Mouse (Mus musculus): ENCODE results near the gene Klrc1. TPM values are rescaled to one million over a fixed set of nuclear protein-coding genes. Genes with fewer than 3 reads are reported as not detected.

Gene Klrc1
- polyA plus RNA-seq (2012; rRNA removed; ENCODE audit: low replicate concordance) = not detected in 2 replicates

DNA sequence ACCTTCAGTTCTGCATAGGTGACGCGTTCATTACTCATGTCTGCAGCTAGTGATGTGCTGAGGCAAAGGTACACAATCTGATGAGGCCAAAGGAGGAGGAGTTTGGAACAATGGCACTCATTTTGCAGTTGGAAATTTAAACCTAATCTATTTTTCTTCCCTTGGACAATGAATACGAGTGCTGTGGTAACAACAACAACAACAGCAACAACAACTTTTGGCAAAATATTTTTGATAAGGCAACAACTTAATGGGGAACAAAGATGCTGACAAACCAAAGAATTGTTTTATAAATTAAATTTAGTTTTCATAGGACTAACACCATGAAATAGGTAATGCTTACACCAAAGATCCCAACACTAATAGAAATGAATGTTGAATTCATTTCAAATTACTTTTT is at the start of gene Klrc1:
TSS of gene Klrc1 (minus strand) at position 101 of the 400 bp plus-strand sequence.

DNA sequence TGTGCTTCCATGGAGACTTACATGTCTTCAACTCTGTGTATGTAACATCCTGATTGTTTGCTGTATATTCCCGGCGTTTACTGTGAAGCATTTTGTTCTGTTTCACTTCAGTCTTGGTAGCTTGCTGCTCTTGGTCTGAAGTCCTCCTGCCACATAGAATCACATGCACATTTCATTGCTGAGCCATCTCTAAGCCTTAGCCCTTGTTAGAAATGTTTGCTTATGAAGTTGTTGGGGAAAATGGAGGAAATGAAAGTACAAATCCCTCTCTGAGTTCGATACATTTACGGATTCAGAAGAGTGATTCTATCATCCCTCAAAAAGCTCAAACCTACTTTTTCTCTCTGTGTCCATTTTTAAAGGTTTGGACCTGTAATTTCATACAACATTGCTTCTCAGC is 38.3 kb upstream of the Klrc1 start, which contains the start of gene Klri1:
TSS of gene Klri1 (minus strand) at position 101 of the 400 bp plus-strand sequence.

DNA sequence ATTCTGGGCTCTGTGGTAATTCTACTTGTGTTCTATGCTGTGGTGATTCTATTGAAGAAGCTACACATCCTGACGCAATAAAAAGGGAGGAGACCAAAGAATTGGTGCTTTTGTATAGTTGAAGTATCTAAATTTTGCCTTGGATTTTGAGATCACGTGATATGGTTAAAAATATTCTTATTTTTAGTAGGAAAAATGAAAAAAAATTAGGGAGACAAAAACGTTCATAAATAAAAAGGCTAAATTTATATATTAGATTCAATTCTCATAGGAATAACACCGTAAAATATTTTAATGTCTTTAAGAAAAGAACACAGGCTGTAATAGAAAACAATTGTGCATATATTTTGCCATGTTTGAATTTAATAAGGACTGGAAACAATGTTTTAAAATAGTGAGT is 18.2 kb downstream of the Klrc1 start, which contains the start of gene Klrc2:
TSS of gene Klrc2 (minus strand) at position 101 of the 400 bp plus-strand sequence.

DNA sequence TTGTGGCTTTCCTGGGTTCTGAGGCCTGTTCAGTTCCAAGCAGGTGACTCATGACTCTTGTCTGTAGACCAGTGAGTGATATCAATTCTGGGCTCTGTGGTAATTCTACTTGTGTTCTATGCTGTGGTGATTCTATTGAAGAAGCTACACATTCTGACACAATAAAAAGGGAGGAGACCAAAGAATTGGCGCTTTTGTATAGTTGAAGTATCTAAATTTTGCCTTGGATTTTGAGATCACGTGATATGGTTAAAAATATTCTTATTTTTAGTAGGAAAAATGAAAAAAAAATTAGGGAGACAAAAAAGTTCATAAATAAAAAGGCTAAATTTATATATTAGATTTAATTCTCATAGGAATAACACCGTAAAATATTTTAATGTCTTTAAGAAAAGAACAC is 35.5 kb downstream of the Klrc1 start, which contains the start of gene Klrc3:
TSS of gene Klrc3 (minus strand) at position 101 of the 400 bp plus-strand sequence.

DNA sequence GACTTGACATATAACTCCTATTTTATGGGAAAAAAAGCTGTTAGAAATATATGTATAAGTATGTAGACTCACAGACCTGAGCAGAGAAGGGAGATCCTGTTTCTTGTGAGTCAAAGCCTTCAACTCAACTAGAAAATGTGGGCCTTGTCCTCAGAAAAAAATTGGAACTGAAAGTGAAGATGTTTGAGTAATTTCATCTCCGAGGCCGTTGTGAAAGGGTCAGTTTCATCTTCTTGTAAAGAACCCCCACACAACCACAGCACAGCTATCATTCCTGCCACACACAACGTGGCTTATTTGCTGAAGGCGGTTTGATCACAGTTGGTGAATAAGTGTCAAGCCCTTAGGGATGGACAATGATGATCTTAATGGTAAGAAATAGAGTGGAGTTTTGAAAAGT is 55.0 kb downstream of the Klrc1 start, which contains the start of gene Klrk1:
TSS of gene Klrk1 (minus strand) at position 130 of the 400 bp plus-strand sequence.

Other genes with a start within 250 kb of the Klrc1 start
- gene Clec1a, start 227.0 kb downstream of the Klrc1 start, polyA plus RNA-seq (2012; rRNA removed; ENCODE audit: low replicate concordance) = 0.14 and 0.46 TPM in 2 replicates
- not detected in 2 replicates for gene Olr1, start 171.8 kb downstream of the Klrc1 start, polyA plus RNA-seq (2012; rRNA removed; ENCODE audit: low replicate concordance)
- not detected in 2 replicates for gene Tmem52b, start 166.4 kb downstream of the Klrc1 start, polyA plus RNA-seq (2012; rRNA removed; ENCODE audit: low replicate concordance)
- gene Gabarapl1, start 145.8 kb downstream of the Klrc1 start, polyA plus RNA-seq (2012; rRNA removed; ENCODE audit: low replicate concordance) = 11.0 and 14.0 TPM in 2 replicates
- not detected in 2 replicates for gene Klre1, start 101.1 kb downstream of the Klrc1 start, polyA plus RNA-seq (2012; rRNA removed; ENCODE audit: low replicate concordance)
- not detected in 2 replicates for gene Klrd1, start 87.2 kb downstream of the Klrc1 start, polyA plus RNA-seq (2012; rRNA removed; ENCODE audit: low replicate concordance)
- not detected in 2 replicates for gene Klrk1, start 55.1 kb downstream of the Klrc1 start, polyA plus RNA-seq (2012; rRNA removed; ENCODE audit: low replicate concordance)
- not detected in 2 replicates for gene Klrc3, start 35.6 kb downstream of the Klrc1 start, polyA plus RNA-seq (2012; rRNA removed; ENCODE audit: low replicate concordance)
- gene Klrc2, start 18.3 kb downstream of the Klrc1 start, polyA plus RNA-seq (2012; rRNA removed; ENCODE audit: low replicate concordance) = not detected in 2 replicates
- not detected in 2 replicates for gene Klri1, start 38.2 kb upstream of the Klrc1 start, polyA plus RNA-seq (2012; rRNA removed; ENCODE audit: low replicate concordance)
- gene Klri2, start 61.5 kb upstream of the Klrc1 start, polyA plus RNA-seq (2012; rRNA removed; ENCODE audit: low replicate concordance) = not detected in 2 replicates
- gene Gm156, start 105.3 kb upstream of the Klrc1 start, polyA plus RNA-seq (2012; rRNA removed; ENCODE audit: low replicate concordance) = not detected in 2 replicates
- gene Gm17631, start 183.7 kb upstream of the Klrc1 start, polyA plus RNA-seq (2012; rRNA removed; ENCODE audit: low replicate concordance) = not detected in 2 replicates
- 0.08 TPM in 1 of 2 replicates, not detected in the other for gene Klra17, start 197.7 kb upstream of the Klrc1 start, polyA plus RNA-seq (2012; rRNA removed; ENCODE audit: low replicate concordance)
- not detected in 2 replicates for gene Klra5, start 238.7 kb upstream of the Klrc1 start, polyA plus RNA-seq (2012; rRNA removed; ENCODE audit: low replicate concordance)

All from duodenum, adult 2 months (tissue).